Mouse (Mus musculus) MEL-GATA-1-ER (cell line): Measurements from ENCODE around the gene Klf4.

Experiments used
- DNase-seq: peaks from one replicate; pipeline ENCODE4 v3.0.0-alpha.2; 2012; ENCODE audit warnings: low read depth; ENCODE audit errors: extremely low read depth

The Klf4 gene

GRCm38 (mm10) chr4:55526247-55527115 is 5.8 kb downstream of the Klf4 start:
- DNase-seq, result no peak

DNA sequence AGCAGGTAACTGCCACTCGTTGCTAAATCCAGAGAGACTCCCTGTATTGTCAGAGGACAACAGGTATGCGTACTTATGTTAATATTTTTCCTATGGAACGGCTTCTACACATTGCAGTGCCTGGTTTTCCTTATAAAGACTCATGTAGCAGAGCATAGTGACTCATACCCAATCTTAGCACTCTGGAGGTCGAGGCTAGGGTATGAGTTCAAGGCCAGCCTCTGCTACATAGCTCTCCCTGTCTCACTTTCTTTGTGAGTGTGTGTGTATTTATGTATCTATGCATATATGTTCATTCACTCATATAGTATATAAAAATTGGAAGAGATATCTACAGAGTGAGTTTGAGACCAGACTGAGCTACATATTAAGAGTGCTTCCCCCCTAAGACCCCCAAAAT is 8.3 kb downstream of the Klf4 start:
- no peak for DNase-seq

DNA sequence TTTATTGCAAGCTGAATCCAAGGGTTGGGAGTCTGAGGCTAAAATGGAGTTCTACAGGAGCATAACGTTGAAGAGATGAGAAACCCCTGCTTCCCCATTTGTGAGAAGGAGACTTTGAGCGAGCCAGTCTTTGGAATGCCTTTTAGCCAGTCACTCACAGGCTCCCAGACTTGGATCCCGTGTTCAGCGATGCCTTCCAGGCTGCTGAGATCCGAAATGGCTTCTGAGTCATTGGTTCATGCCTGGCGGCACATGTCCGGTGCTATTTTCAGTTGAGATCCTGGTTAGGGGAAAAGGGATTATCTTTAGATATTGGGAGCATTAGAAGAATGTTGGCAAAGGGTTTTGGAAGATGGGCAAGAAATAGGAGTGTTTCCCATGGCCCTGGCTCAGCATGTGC is 14.8 kb downstream of the Klf4 start:
- no peak for DNase-seq

DNA sequence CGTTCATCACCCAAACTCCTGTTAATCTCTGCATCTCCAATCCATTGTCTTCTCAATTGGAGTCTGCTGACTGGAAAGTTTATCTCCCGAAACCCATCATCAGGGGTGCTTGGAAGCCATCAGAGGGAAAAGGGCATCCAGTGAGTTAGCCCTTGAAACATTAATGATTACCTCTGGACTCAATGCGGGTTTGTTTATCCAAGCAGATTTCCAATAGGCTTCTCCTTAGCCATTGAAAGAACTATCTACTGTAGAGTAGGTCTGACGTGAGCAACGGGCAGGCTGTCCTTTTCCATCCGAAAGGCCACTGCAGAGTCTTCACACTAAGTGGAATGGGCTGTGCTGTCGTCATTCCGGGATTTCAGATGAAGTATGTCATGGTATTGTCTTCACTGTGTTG is 16.2 kb downstream of the Klf4 start:
- DNase-seq, result no peak

DNA sequence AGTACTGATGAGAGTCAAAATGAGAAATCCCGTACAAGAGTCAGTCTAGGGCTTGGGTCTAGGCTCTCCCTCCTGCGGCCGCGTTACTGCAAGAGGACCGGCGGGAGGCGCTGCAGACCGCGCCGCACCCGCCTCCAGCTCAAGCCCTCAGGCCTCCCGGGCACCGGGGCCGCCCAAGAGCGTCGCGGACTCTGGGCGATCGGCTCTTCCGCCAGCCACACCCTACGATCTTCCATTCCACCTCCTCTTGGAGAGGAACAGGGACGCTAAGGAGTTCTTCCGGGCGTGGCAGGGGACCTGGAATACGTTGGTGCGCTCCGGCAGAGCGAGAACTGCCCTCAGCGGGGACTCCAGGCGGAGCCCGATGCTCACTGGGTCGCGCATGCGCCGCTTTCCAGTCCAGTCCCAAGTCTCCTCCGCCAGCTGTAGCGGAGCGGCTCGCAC is 17.5 kb downstream of the Klf4 start:
- no peak for DNase-seq

GRCm38 (mm10) chr4:55513615-55514279 is 18.5 kb downstream of the Klf4 start:
- DNase-seq, result no peak

GRCm38 (mm10) chr4:55511389-55511788 is 20.9 kb downstream of the Klf4 start:
- DNase-seq, result no peak

DNA sequence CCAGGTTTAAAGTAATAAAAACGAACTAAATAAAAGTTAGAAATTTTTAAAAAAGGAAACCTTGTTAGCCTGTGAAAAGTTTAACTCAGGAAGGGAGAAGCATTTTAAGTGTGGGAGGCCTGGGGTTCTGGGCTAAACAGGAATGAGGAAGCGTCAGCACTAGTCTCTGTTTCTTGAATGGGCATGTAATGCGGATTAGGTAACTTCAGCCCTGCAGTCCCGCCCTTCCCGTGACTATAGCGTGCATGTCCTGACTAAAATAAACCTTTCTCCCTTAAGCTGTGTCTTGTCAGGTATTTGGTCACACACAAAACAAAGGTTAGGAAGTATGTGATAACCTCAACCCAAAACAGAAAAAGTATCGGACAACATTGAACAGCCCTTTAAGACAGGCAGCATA is 23.6 kb downstream of the Klf4 start:
- no peak for DNase-seq

- DNase-seq, result no peak
Measured at GRCm38 (mm10) chr4:55498621-55499020, 33.6 kb downstream of the Klf4 start.

DNA sequence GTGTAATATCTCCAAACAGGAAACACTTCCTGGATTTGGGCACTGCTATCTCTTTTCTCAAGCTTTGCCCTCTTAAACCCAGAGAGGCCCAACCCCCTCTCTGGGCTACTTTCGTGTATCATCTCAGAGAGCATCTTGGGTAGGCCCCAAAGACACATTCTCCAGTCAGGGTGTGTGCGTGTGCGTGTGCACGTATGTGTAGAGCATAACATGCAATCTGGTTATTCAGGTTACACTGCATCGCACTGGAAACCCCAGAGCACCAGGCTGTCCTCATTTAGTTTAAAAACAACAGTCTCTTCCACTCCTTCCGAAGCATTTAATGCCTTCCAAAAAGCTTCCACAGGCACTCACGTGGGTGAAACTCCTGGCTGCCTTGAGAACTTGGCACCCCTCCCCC is 35.9 kb downstream of the Klf4 start:
- no peak for DNase-seq

DNA sequence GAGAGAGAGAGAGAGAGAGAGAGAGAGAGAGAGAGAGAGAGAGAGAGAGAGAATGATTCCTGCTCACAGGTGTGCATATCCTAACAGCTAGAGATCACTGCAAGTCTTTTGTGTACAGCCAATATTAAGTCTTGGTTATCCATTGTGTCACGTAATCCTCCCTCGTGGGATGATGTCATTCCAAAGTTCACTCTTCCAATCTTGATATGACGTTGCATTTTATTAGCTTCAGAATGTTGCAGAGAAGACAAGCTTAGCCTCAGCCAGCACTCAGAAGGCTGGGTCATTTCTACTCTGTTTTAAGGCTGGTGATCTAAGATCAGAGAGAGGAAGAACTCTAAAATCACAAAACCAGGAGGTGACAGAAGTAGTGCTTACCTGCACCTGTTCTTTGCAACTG is 39.0 kb downstream of the Klf4 start:
- no peak for DNase-seq

GRCm38 (mm10) chr4:55489328-55489727 is 42.9 kb downstream of the Klf4 start:
- no peak for DNase-seq

DNA sequence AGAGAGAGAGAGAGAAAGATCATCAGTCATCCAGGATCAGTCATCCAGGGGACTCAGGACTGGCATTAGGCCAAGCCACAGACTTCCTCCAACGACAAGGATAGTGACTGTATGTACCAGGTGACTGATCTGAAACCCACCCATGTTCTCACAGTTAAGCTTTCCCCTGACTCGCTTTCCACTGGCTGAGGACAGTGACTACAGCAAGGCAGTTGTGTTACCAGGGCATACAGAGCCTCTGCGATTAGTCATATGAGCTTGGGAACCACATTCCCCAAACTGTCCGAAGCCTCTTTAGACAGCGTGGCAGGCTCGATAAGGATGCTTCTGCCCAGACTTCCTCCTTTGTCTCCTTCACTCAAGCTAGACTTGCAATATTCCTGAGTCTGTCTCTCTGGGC is 43.7 kb downstream of the Klf4 start:
- DNase-seq, result peak; percentile 88

GRCm38 (mm10) chr4:55480322-55480767 is 51.9 kb downstream of the Klf4 start:
- DNase-seq, result no peak

DNA sequence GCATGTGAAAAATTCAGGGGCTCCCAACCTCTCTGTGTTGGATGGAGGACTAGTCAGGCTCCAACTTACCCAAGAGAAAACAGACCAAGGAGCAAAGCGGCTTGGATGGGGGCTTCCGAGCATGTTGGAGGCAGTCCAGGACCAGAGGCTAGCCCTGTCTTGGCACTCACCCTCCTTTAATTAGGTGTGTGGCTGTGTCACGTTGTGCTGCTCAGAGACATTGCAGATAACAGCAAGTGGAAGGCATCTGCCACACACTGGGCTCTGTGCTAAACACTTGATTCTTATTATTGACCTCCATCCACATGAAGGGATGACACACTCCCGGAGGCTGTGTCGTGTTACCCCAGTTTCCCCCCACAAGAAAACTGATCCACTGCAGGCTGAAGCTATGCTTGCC is 53.9 kb downstream of the Klf4 start:
- DNase-seq, result no peak

GRCm38 (mm10) chr4:55477933-55478332 is 54.3 kb downstream of the Klf4 start:
- no peak for DNase-seq

DNA sequence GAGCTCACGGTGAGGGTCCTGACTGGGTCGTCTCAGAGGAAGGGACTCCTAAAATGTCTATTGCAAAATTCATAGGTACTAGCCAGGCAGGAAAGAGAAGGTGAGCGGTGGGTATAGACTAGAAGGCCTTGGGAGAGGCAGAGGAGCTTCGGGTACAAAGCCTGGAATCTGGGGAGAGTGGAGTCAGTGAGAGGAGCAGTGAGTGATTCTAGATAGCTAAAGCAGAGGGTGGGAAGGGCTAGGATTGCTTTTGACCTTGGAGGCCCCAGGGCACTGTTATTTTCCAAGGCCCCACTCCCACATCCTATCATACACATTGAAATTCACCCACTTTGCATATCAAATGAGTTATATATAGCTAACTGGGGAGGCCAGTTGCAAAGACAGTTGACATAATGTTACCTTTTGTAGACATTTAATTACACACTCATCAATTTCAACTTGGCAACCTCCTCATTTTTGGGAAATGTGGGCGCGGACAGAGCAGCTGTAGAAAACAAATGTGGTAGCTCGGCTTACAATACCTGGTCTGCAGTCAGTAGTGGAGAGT is 55.0 kb downstream of the Klf4 start:
- no peak for DNase-seq
